Mouse (Mus musculus) liver, embryonic 14.5 days (tissue): ENCODE results near the gene Cltrn.

Experiments
- CTCF ChIP-seq: IDR thresholded peaks from 2 replicates; pipeline ENCODE4 v1.5.1; 2016; ENCODE audit warnings: antibody characterized with exemption, low read depth, control low read depth
- EP300 ChIP-seq: IDR thresholded peaks from 2 replicates; pipeline ENCODE4 v1.6.1; 2016; ENCODE audit warnings: antibody characterized with exemption, low read depth

- peak; percentile 83 for TF ChIP-seq EP300
- no peak for TF ChIP-seq CTCF
Measured at GRCm38 (mm10) chrX:164164681-164165080, 76.1 kb downstream of the Cltrn start.
